In the genomic region with DNA sequence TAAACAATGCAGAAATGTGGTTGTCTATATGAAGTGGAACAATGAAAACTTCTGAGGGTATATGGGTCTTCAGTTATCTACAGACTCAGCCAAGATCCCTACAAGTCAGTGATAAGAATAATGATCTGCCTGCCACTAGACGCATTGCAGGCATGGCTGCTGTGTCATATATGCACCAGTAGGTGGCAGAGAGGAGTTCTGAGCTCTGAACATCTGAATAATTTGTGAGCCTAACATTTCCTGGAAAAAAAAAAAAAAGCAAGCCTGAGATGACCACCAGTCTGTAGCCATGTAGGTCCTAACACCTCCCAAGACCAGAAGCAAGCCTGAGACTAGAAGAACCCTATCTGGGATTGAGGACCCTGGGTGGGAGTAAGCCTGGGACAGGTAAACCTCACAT, we compare ENCODE assay signal across 12 mouse cellular contexts.
DNase-seq lines count a peak whose midpoint lies in the region; ATAC-seq and TF ChIP-seq lines count a peak whose summit lies in the region.
"Had no signal": no experiment of that assay in that cellular context is flagged by ENCODE, and none has a peak within 500 bp of the region (broad histone marks: within the 10 kb centered on the region; RNA-seq: fewer than 3 reads in every experiment).

No protein-coding gene starts in this region.

- H3K27ac ChIP-seq in forebrain, embryonic 14.5 days (ENCODE audit: low read depth, low read length), result no peak overlapping the region
- H3K27ac ChIP-seq in forebrain, embryonic 12.5 days, result no peak overlapping the region
- H3K27ac ChIP-seq in liver, adult 2 months (replicated peaks; ENCODE audit: insufficient read depth, low read depth, low read length), result no peak overlapping the region
- no peak overlapping the region for H3K27ac ChIP-seq in liver, embryonic 11.5 days (ENCODE audit: low read depth, low read length)
- H3K27ac ChIP-seq: embryonic facial prominence, embryonic 15.5 days; midbrain, embryonic 13.5 days had no signal

- TF ChIP-seq POLR2A in liver, adult 2 months (IDR thresholded peaks at IDR 0.05; ENCODE audit: extremely low read depth, insufficient read depth, low read length), result no peak

- no peaks in the 10 kb centered on the region for H3K9me3 ChIP-seq in forebrain, embryonic 14.5 days (replicated peaks; ENCODE audit: control insufficient read depth, low read length)
- H3K9me3 ChIP-seq in forebrain, embryonic 12.5 days, result no peaks in the 10 kb centered on the region
- no peaks in the 10 kb centered on the region for H3K9me3 ChIP-seq in liver, embryonic 11.5 days (ENCODE audit: control insufficient read depth, low read length)
- H3K9me3 ChIP-seq: embryonic facial prominence, embryonic 15.5 days; midbrain, embryonic 13.5 days had no signal

- peaks cover 4% of the 10 kb centered on the region; the same call in 1 of the 2 replicates for H3K4me1 ChIP-seq in forebrain, embryonic 14.5 days (ENCODE audit: control insufficient read depth, insufficient read depth, low read length)
- H3K4me1 ChIP-seq in forebrain, embryonic 12.5 days, result 0 out of 2 replicates have a peak, but pooled peaks cover 5% of the 10 kb centered on the region
- H3K4me1 ChIP-seq in liver, adult 2 months (ENCODE audit: control insufficient read depth, insufficient read depth, low read length), result no peaks in the 10 kb centered on the region
- H3K4me1 ChIP-seq in liver, embryonic 11.5 days (replicated peaks; ENCODE audit: control insufficient read depth, insufficient read depth, low read length), result no peaks in the 10 kb centered on the region
- H3K4me1 ChIP-seq: embryonic facial prominence, embryonic 15.5 days; midbrain, embryonic 13.5 days had no signal

- ATAC-seq in forebrain, embryonic 14.5 days, result no peak
- no peak for ATAC-seq in forebrain, embryonic 12.5 days (ENCODE audit: low FRiP score)
- ATAC-seq in liver, embryonic 11.5 days (replicated peaks; ENCODE audit: low FRiP score), result no peak
- no peak for ATAC-seq in Patski
- ATAC-seq in megakaryocyte-erythroid progenitor cell, adult 5-6 weeks (replicated peaks; ENCODE audit: low FRiP score, low TSS enrichment, poor library complexity, severe bottlenecking), result peak; percentile 68; the same call in 1 of the 2 replicates
- ATAC-seq: hindbrain, embryonic 16.5 days; midbrain, embryonic 13.5 days had no signal

- in situ Hi-C loops in Patski (cut with MboI; ENCODE audit: low pct_unique_long_range_greater_than_20kb), result no loop called here

- TF ChIP-seq CTCF in liver, adult 2 months (IDR thresholded peaks at IDR 0.05; ENCODE audit: low read depth, low read length), result peak; percentile 56; the same call in 1 of the 2 replicates
- TF ChIP-seq CTCF in Patski (IDR thresholded peaks at IDR 0.05), result peak; percentile 44

- no peak overlapping the region for H3K4me3 ChIP-seq in forebrain, embryonic 14.5 days (ENCODE audit: low read depth, low read length)
- no peak overlapping the region for H3K4me3 ChIP-seq in forebrain, embryonic 12.5 days (replicated peaks)
- H3K4me3 ChIP-seq in liver, adult 2 months (ENCODE audit: insufficient read depth, low read depth, low read length), result no peak overlapping the region
- H3K4me3 ChIP-seq in liver, embryonic 11.5 days (ENCODE audit: low read depth, low read length), result no peak overlapping the region
- H3K4me3 ChIP-seq: embryonic facial prominence, embryonic 15.5 days; midbrain, embryonic 13.5 days had no signal

- no peak overlapping the region for H3K4me2 ChIP-seq in forebrain, embryonic 14.5 days (ENCODE audit: low read length)
- no peak overlapping the region for H3K4me2 ChIP-seq in forebrain, embryonic 12.5 days
- no peak overlapping the region for H3K4me2 ChIP-seq in liver, embryonic 11.5 days
- H3K4me2 ChIP-seq: embryonic facial prominence, embryonic 15.5 days; midbrain, embryonic 13.5 days had no signal

- no peaks in the 10 kb centered on the region for H3K27me3 ChIP-seq in forebrain, embryonic 14.5 days (replicated peaks; ENCODE audit: control insufficient read depth, insufficient read depth, low read length)
- H3K27me3 ChIP-seq in forebrain, embryonic 12.5 days, result no peaks in the 10 kb centered on the region; the same call in 1 of the 2 replicates
- no peaks in the 10 kb centered on the region for H3K27me3 ChIP-seq in liver, adult 2 months (ENCODE audit: control insufficient read depth, insufficient read depth, low read length)
- no peaks in the 10 kb centered on the region for H3K27me3 ChIP-seq in liver, embryonic 11.5 days (replicated peaks; ENCODE audit: control insufficient read depth, insufficient read depth, low read length)
- H3K27me3 ChIP-seq in Patski, result no peaks in the 10 kb centered on the region
- H3K27me3 ChIP-seq: embryonic facial prominence, embryonic 15.5 days; midbrain, embryonic 13.5 days had no signal

- CTCF ChIA-PET in Patski (lab: Charles Lee), result interaction anchor here (1.3 kb wide), 1 partner anchor 12 kb away, joined by 3 read pairs; no protein-coding TSS in a partner anchor

- DNase-seq in forebrain, embryonic 14.5 days (ENCODE audit: low spot score), result peak; percentile 35
- DNase-seq in liver, adult 2 months (ENCODE audit: extremely low read depth, low read depth, low spot score), result peak; percentile 24
- no peak for DNase-seq in liver, embryonic 11.5 days (ENCODE audit: low spot score)
- no peak for DNase-seq in Patski (ENCODE audit: low read depth, low spot score)
- DNase-seq in cerebellum, adult 8-10 months, result no peak
- no peak for DNase-seq in ovary, adult 18-20 months (ENCODE audit: low spot score)
- DNase-seq: gastrocnemius, postnatal 25 days had no signal

- no peaks in the 10 kb centered on the region for H3K36me3 ChIP-seq in forebrain, embryonic 14.5 days (ENCODE audit: control insufficient read depth, insufficient read depth, low read length)
- H3K36me3 ChIP-seq in forebrain, embryonic 12.5 days (replicated peaks), result no peaks in the 10 kb centered on the region
- H3K36me3 ChIP-seq in liver, adult 2 months (ENCODE audit: control insufficient read depth, insufficient read depth, low read length), result no peaks in the 10 kb centered on the region
- H3K36me3 ChIP-seq in liver, embryonic 11.5 days (ENCODE audit: control insufficient read depth, insufficient read depth, low read length), result no peaks in the 10 kb centered on the region
- H3K36me3 ChIP-seq: embryonic facial prominence, embryonic 15.5 days; midbrain, embryonic 13.5 days had no signal

- no peaks in the 10 kb centered on the region for H3K79me2 ChIP-seq in liver, adult 2 months (ENCODE audit: control insufficient read depth, insufficient read depth, low read length)

- H3K9ac ChIP-seq in forebrain, embryonic 14.5 days (ENCODE audit: low read length), result no peak overlapping the region
- no peak overlapping the region for H3K9ac ChIP-seq in forebrain, embryonic 12.5 days
- H3K9ac ChIP-seq in liver, adult 2 months (ENCODE audit: low read depth, low read length), result no peak overlapping the region
- no peak overlapping the region for H3K9ac ChIP-seq in liver, embryonic 11.5 days (ENCODE audit: low read depth, low read length)
- H3K9ac ChIP-seq: embryonic facial prominence, embryonic 15.5 days; midbrain, embryonic 13.5 days had no signal

- 33% methylated on average over 1 of the region's 1 CpGs for WGBS in forebrain, embryonic 14.5 days
- WGBS in forebrain, embryonic 12.5 days, result 13% methylated on average over 1 of the region's 1 CpGs
- WGBS in liver, adult 2 months, result 5% methylated on average over 1 of the region's 1 CpGs
- 14% methylated on average over 1 of the region's 1 CpGs for WGBS in liver, embryonic 11.5 days

- POLR2A ChIA-PET in Patski (lab: Charles Lee), result no interaction called here

Comparison
In these comparisons a context has a peak if more than half of its experiments do, and no peak if none do; other contexts are left out.
1. DNase-seq: peak in forebrain, embryonic 14.5 days (single experiment) and liver, adult 2 months (single experiment); none in liver, embryonic 11.5 days (single experiment), Patski (single experiment), cerebellum, adult 8-10 months (single experiment) and ovary, adult 18-20 months (single experiment).